Mouse (Mus musculus) megakaryocyte, embryonic 14.5 days (primary cell): Measurements from ENCODE around the gene Ifi208. TPM values are rescaled to one million over a fixed set of nuclear protein-coding genes. Genes with fewer than 3 reads are reported as not detected.

Experiments
- H3K27me3 ChIP-seq: replicated peaks from 2 replicates; pipeline ENCODE3; 2012; ENCODE audit warnings: inconsistent platforms
- H3K36me3 ChIP-seq: replicated peaks from 2 replicates; pipeline ENCODE3; 2012; ENCODE audit warnings: low read length, inconsistent platforms, mixed read lengths
- H3K4me1 ChIP-seq: 2 replicates; pipeline ENCODE4 v1.6.1; 2012; ENCODE audit warnings: inconsistent platforms
- H3K4me3 ChIP-seq: replicated peaks from 2 replicates; pipeline ENCODE3; 2012; ENCODE audit warnings: moderate library complexity, mild to moderate bottlenecking, inconsistent platforms
- H3K9me3 ChIP-seq: 2 replicates; pipeline ENCODE4 v1.6.1; 2012; ENCODE audit warnings: inconsistent platforms
- FLI1 ChIP-seq: IDR thresholded peaks from 2 replicates; pipeline ENCODE4 v1.6.1; 2012; ENCODE audit warnings: low read length, inconsistent platforms, mixed read lengths
- GATA1 ChIP-seq: IDR thresholded peaks from 3 replicates; pipeline ENCODE4 v1.6.1; 2012; ENCODE audit warnings: mixed read lengths, low read length, inconsistent platforms, borderline replicate concordance
- polyA plus RNA-seq: library from polyadenylated mRNA; stranded (reverse); fragments of >175 nt; gene quantifications from 2 replicates; pipeline ENCODE4 v1.2.3, GENCODE M21; 2012; ENCODE audit warnings: low replicate concordance; ENCODE audit not compliant: insufficient read depth

The Ifi208 gene
- polyA plus RNA-seq, 1 experiment = not detected

GRCm38 (mm10) chr1:173740537-173740936 lies 67.1 kb downstream of the Ifi208 start:
- Histone ChIP-seq H3K9me3 (no peaks in the 10 kb centered on the region), H3K4me3 (peak overlapping the region; percentile 76), H3K4me1 (no peaks in the 10 kb centered on the region), H3K27me3 (no peaks in the 10 kb centered on the region), H3K36me3 (no peaks in the 10 kb centered on the region)
- no peak for TF ChIP-seq FLI1
- TF ChIP-seq GATA1 = no peak

GRCm38 (mm10) chr1:173741656-173742055 lies 68.2 kb downstream of the Ifi208 start, which contains the start of gene Ifi207:
Ifi207 (minus strand) TSS chr1:173741747.
- no peaks in the 10 kb centered on the region for H3K27me3 ChIP-seq
- no peaks in the 10 kb centered on the region for H3K36me3 ChIP-seq
- no peaks in the 10 kb centered on the region for H3K9me3 ChIP-seq
- H3K4me3 ChIP-seq = peak within 1 kb of the TSS; percentile 76
- no peak for TF ChIP-seq GATA1
- TF ChIP-seq FLI1 = no peak
- H3K4me1 ChIP-seq = no peaks in the 10 kb centered on the region

DNA sequence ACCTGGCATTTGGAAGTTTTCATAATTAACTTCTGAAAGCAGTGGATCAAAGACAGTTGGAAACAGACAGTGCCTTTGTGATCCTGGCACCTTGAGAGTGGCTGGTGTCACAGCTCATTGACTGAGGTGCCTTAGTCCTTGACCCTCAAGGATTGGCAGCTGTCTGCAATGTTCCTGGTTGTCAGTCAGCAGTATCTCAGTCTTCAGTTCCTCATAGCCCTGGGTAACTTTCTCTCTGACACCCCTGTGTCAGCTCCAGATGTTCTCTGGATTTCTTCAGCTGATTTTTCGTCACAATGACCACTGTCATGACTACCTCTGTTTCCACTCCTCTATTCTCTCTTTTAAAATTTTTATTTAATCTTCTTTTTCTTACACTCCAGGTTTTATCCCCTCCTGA lies 68.8 kb downstream of the Ifi208 start:
- no peaks in the 10 kb centered on the region for H3K27me3 ChIP-seq
- no peaks in the 10 kb centered on the region for H3K4me1 ChIP-seq
- no peaks in the 10 kb centered on the region for H3K36me3 ChIP-seq
- TF ChIP-seq FLI1 = no peak
- no peak for TF ChIP-seq GATA1
- H3K9me3 ChIP-seq = no peaks in the 10 kb centered on the region
- no peak overlapping the region for H3K4me3 ChIP-seq

Other genes starting within 250 kb of the Ifi208 start
- gene Ifi206, start 182.6 kb upstream of the Ifi208 start, polyA plus RNA-seq = not detected in 2 replicates
- 0.34 TPM in 1 of 2 replicates, not detected in the other for gene Ifi214, start 137.7 kb upstream of the Ifi208 start, polyA plus RNA-seq
- gene Ifi213, start 74.4 kb upstream of the Ifi208 start, polyA plus RNA-seq = not detected in 2 replicates
- 0.30 TPM in 1 of 2 replicates, not detected in the other for gene Ifi209, start 42.8 kb upstream of the Ifi208 start, polyA plus RNA-seq
- gene Ifi207, start 68.1 kb downstream of the Ifi208 start, polyA plus RNA-seq = 2.0 TPM in 1 of 2 replicates, not detected in the other
- gene Ifi204, start 93.3 kb downstream of the Ifi208 start, polyA plus RNA-seq = 0.43 TPM in 1 of 2 replicates, not detected in the other
- 0.25 TPM in 1 of 2 replicates, not detected in the other for gene Ifi211, start 239.4 kb downstream of the Ifi208 start, polyA plus RNA-seq